Mouse (Mus musculus) embryonic facial prominence, embryonic 14.5 days (tissue): ENCODE data around the gene Ube2a. TPM values are rescaled to one million over a fixed set of nuclear protein-coding genes. Genes with fewer than 3 reads are reported as not detected.

Source experiments
- ATAC-seq: fragments of 200-750 bp; cut with Nextera tagmentation; 2 replicates; pipeline ENCODE4 v1.8.0; 2017; ENCODE audit warnings: low read depth, moderate number of reproducible peaks, moderate TSS enrichment
- DNase-seq: peaks from one replicate; pipeline ENCODE4 v3.0.0-alpha.2; 2015; ENCODE audit warnings: low spot score
- H3K27ac ChIP-seq: fragments of 300-500 bp; sonication (generic); replicated peaks from 2 replicates; pipeline ENCODE4 v1.5.1; 2014; ENCODE audit warnings: low read depth, mild to moderate bottlenecking, low read length, moderate library complexity
- H3K27me3 ChIP-seq: fragments of 300-500 bp; sonication (generic); replicated peaks from 2 replicates; pipeline ENCODE4 v1.6.1; 2014; ENCODE audit warnings: low read length; ENCODE audit not compliant: control insufficient read depth, insufficient read depth
- H3K36me3 ChIP-seq: fragments of 300-500 bp; sonication (generic); 2 replicates; pipeline ENCODE4 v1.6.1; 2014; ENCODE audit warnings: low read length, mixed read lengths; ENCODE audit not compliant: control insufficient read depth, insufficient read depth
- H3K4me1 ChIP-seq: fragments of 300-500 bp; sonication (generic); 2 replicates; pipeline ENCODE4 v1.6.1; 2014; ENCODE audit warnings: antibody characterized with exemption, low read length; ENCODE audit not compliant: control insufficient read depth, insufficient read depth
- H3K4me2 ChIP-seq: fragments of 300-500 bp; sonication (generic); 2 replicates; pipeline ENCODE4 v1.6.1; 2014; ENCODE audit warnings: low read depth, mild to moderate bottlenecking, low read length, moderate library complexity, mixed read lengths
- H3K4me3 ChIP-seq: fragments of 300-500 bp; sonication (generic); 2 replicates; pipeline ENCODE4 v1.5.1; 2014; ENCODE audit warnings: low read depth, mild to moderate bottlenecking, low read length
- H3K9ac ChIP-seq: fragments of 300-500 bp; sonication (generic); 2 replicates; pipeline ENCODE4 v1.6.1; 2014; ENCODE audit warnings: low read depth, mild to moderate bottlenecking, low read length, moderate library complexity, mixed read lengths
- H3K9me3 ChIP-seq: fragments of 300-500 bp; sonication (generic); 2 replicates; pipeline ENCODE4 v1.6.1; 2016; ENCODE audit warnings: low read length; ENCODE audit not compliant: control insufficient read depth
- WGBS: fragments of 180-500 bp; shearing (Covaris S2); extraction: QIAGEN DNeasy Blood & Tissue Kit; methylation state at CpG from one replicate; pipeline ENCODE4 v1.1.7; 2014; 5-methylcytosine and 5-hydroxymethylcytosine counted together
- polyA plus RNA-seq: library from polyadenylated mRNA; unstranded; fragments of >200 nt; fragmentation: Nextera tagmentation; extraction: Ambion mirVana; gene quantifications from 2 replicates; pipeline ENCODE4 v1.2.1, GENCODE M21; 2014

Gene Ube2a
- polyA plus RNA-seq, 1 experiment from 2014 or later = 124 TPM

GRCm38 (mm10) chrX:36839391-36839790 is 34.3 kb upstream of the Ube2a start:
- H3K4me1 ChIP-seq = no peaks in the 10 kb centered on the region
- WGBS = 85% methylated on average over 7 of the region's 7 CpGs
- H3K27ac ChIP-seq = no peak overlapping the region
- no peaks in the 10 kb centered on the region for H3K27me3 ChIP-seq
- ATAC-seq (no peak), DNase-seq (peak; percentile 50)
- 0 out of 2 replicates have a peak, but pooled peaks cover 3% of the 10 kb centered on the region for H3K36me3 ChIP-seq
- H3K4me3 ChIP-seq = no peak overlapping the region
- no peaks in the 10 kb centered on the region for H3K9me3 ChIP-seq
- no peak overlapping the region for H3K9ac ChIP-seq
- H3K4me2 ChIP-seq = no peak overlapping the region

DNA sequence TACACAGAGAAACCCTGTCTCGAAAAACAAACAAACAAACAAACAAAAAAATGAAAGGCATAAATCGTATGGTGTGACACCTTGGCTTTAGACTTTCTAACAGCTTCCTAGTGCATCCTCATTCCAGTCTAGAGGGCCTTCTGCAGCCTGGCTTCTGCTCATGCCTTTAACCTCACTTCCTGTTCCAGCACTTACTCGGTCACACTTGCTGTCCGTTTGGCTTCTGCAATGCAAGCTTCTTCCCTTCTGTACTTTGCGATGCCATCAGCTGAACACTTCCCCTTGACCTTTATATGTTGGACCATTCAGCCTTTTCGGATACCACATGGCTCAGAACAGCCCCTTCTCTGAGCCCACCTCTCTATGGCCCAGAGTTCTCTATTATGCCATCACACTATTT is 32.0 kb upstream of the Ube2a start:
- ATAC-seq (no peak), DNase-seq (no peak)
- Histone ChIP-seq H3K27ac (no peak overlapping the region), H3K4me1 (no peaks in the 10 kb centered on the region), H3K4me2 (no peak overlapping the region), H3K9ac (no peak overlapping the region), H3K27me3 (no peaks in the 10 kb centered on the region), H3K9me3 (no peaks in the 10 kb centered on the region), H3K36me3 (0 out of 2 replicates have a peak, but pooled peaks cover 3% of the 10 kb centered on the region), H3K4me3 (no peak overlapping the region)
- WGBS = 81% methylated on average over 6 of the region's 6 CpGs

DNA sequence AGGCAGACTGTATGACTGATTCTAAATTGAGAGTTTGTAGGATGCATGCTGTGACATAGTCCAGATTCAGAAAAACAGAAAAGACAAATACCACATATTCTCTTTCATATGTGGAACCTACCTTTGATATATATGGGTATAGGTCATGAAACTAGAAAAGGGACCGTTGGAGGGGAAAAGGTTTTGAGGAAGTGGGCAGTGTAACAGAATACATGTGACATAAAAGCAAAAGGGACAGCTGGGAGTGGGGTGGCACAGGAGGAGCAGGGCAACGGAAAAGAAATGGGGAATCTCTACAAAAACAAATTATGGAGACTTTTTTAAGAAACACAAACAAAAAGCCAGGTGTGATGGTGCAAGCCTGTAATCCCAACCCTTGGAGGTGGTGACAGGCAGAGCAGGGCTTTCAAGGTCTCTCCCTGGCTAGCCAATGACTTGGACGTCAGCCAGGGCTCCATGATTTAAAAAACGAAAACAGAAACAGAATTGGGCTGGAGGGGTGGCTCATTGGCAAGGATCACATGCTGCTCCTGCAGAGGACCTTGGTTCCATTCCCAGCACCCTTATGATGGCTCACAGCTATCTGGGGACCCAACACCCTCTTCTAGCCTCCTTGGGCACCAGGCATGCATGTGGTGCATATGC is 30.2 kb upstream of the Ube2a start:
- Histone ChIP-seq H3K27me3 (no peaks in the 10 kb centered on the region), H3K36me3 (0 out of 2 replicates have a peak, but pooled peaks cover 3% of the 10 kb centered on the region), H3K4me1 (no peaks in the 10 kb centered on the region), H3K9me3 (no peaks in the 10 kb centered on the region), H3K27ac (no peak overlapping the region), H3K9ac (no peak overlapping the region), H3K4me3 (no peak overlapping the region), H3K4me2 (no peak overlapping the region)
- ATAC-seq (no peak), DNase-seq (no peak)
- WGBS = 78% methylated on average over 4 of the region's 4 CpGs

GRCm38 (mm10) chrX:36847152-36847551 is 26.5 kb upstream of the Ube2a start:
- H3K4me3 ChIP-seq = no peak overlapping the region
- H3K27ac ChIP-seq = no peak overlapping the region
- WGBS = 78% methylated on average over 1 of the region's 1 CpGs
- H3K9me3 ChIP-seq = no peaks in the 10 kb centered on the region
- ATAC-seq (no peak), DNase-seq (no peak)
- no peaks in the 10 kb centered on the region for H3K36me3 ChIP-seq
- H3K9ac ChIP-seq = no peak overlapping the region
- no peaks in the 10 kb centered on the region for H3K4me1 ChIP-seq
- no peak overlapping the region for H3K4me2 ChIP-seq
- no peaks in the 10 kb centered on the region for H3K27me3 ChIP-seq

DNA sequence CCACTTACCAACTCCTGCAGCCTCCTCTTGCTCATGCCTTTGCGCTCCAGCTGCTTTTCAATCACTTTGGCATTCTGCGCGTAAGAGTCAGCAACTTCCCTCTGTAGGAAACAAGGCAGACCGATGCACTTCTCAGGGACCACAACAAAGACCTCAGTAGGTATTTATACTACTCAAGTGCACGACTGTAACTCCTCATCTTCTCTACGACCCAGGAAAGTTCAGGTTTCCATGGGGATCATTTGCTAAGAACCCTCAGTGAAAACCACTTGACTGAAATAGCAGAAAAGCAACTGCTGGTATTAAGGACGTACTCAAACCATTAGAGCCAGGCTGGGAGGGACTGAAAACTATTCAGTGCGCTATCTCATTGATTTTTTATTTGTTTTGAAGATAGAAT is 21.1 kb upstream of the Ube2a start:
- Histone ChIP-seq H3K27me3 (no peaks in the 10 kb centered on the region), H3K27ac (no peak overlapping the region), H3K4me3 (no peak overlapping the region), H3K9me3 (no peaks in the 10 kb centered on the region), H3K4me2 (no peak overlapping the region), H3K36me3 (no peaks in the 10 kb centered on the region), H3K4me1 (no peaks in the 10 kb centered on the region), H3K9ac (no peak overlapping the region)
- DNase-seq = no peak
- WGBS = 83% methylated on average over 8 of the region's 8 CpGs
- no peak for ATAC-seq

DNA sequence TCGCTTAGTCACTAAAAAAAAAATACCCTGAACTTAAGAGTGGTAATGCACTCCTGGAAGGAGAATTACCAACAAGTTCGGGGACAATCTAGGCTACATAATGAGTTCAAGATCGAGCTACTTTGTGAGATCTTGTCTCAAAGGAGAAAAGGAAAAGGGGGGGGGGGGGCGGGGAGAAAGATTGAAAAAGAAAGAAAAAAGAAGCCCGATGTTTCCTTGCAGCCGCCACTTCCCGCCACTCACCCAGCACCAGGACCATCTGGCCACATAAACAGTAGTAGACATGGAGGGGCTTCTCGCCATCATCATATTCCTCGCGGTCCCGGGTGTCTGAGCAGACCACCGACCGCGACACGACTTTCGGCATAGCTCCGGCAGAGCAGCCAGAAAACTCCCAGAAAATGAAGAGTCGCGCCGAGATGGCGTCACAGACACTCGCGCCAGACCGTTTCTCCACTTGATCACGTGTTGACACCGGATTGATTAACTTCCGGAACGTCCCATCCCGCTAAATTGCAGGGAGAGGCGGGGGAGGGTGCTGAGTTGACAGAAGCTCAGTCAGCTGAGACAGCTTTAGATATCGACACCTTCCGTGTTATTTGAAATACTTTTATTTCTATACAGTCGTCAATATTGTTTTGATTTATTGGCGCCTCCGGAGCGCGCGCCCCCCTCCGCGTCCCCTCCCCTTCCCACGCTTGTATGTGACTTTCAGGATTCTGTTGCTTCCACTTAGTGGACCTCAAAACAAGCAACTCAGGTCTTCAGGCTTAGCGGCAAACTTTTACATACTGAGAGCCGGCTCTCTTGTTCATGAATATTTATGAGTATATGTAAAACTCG is 9.7 kb upstream of the Ube2a start:
- 24% methylated on average over 33 of the region's 44 CpGs for WGBS
- peak overlapping the region; percentile 69 for H3K9ac ChIP-seq
- ATAC-seq = peak; percentile 91

GRCm38 (mm10) chrX:36864609-36865328 is 8.9 kb upstream of the Ube2a start:
- Histone ChIP-seq H3K4me1 (no peaks in the 10 kb centered on the region), H3K9me3 (no peaks in the 10 kb centered on the region), H3K4me2 (peak overlapping the region; percentile 42), H3K36me3 (no peaks in the 10 kb centered on the region), H3K27ac (peak overlapping the region; percentile 65; the same call in 1 of the 2 replicates), H3K27me3 (no peaks in the 10 kb centered on the region), H3K4me3 (peak overlapping the region; percentile 40), H3K9ac (0 out of 2 replicates have a peak overlapping the region, but pooled peaks have one; percentile 69)
- 54% methylated on average over 8 of the region's 8 CpGs for WGBS
- DNase-seq (no peak), ATAC-seq (no peak)

More for the DNA sequence above, 9.7 kb upstream of the Ube2a start:
- Histone ChIP-seq H3K36me3 (no peaks in the 10 kb centered on the region), H3K27ac (peak overlapping the region; percentile 65; the same call in 1 of the 2 replicates), H3K4me1 (no peaks in the 10 kb centered on the region), H3K27me3 (no peaks in the 10 kb centered on the region), H3K4me3 (peak overlapping the region; percentile 40), H3K9me3 (no peaks in the 10 kb centered on the region), H3K4me2 (peak overlapping the region; percentile 55)
- peak; percentile 91 for DNase-seq

- DNase-seq (no peak), ATAC-seq (no peak)
- H3K4me2 ChIP-seq = no peak overlapping the region
- H3K27ac ChIP-seq = no peak overlapping the region
- H3K36me3 ChIP-seq = no peaks in the 10 kb centered on the region
- no peaks in the 10 kb centered on the region for H3K9me3 ChIP-seq
- WGBS = 63% methylated on average over 3 of the region's 3 CpGs
- H3K9ac ChIP-seq = no peak overlapping the region
- H3K4me1 ChIP-seq = no peaks in the 10 kb centered on the region
- no peak overlapping the region for H3K4me3 ChIP-seq
- H3K27me3 ChIP-seq = no peaks in the 10 kb centered on the region; the same call in 1 of the 2 replicates
These were observed 3.3 kb upstream of the Ube2a start for GRCm38 (mm10) chrX:36870372-36870771.
